Mouse (Mus musculus) adrenal gland, postnatal 4 days (tissue): ENCODE data around the gene Wnt1. TPM values are rescaled to one million over a fixed set of nuclear protein-coding genes. Genes with fewer than 3 reads are reported as not detected.
"Not testable (repeated sequence)": the region's sequence is repeated elsewhere in the genome, so short reads cannot be mapped to it uniquely, and the experiment has no call there.

ENCODE experiments used
- DNase-seq, 2 experiments: peaks; one replicate each; pipeline ENCODE4 v3.0.0; 2021 to 2022; ENCODE audit warnings: low spot score in 2 of 2, mixed read lengths in 2 of 2
- long read RNA-seq, 2 experiments: library from polyadenylated mRNA; stranded (forward); transcript quantifications; one replicate each; pipeline ENCODE4 v2.0.0; 2021
- total RNA-seq, 2 experiments: library from RNA; stranded (reverse); gene quantifications; 2 replicates each; pipeline ENCODE4 v1.2.3; 2021

Gene Wnt1
- total RNA-seq, result not detected
- long read RNA-seq, experiment 1, result 0 reads
- long read RNA-seq, experiment 2, result 0 reads

- no peak for DNase-seq
These were observed at the start of gene Wnt1 for GRCm38 (mm10) chr15:98789661-98790535. TSS of gene Wnt1 (plus strand) at chr15:98789857.

GRCm38 (mm10) chr15:98740219-98740618 lies 49.4 kb upstream of the Wnt1 start:
- DNase-seq, result no peak

GRCm38 (mm10) chr15:98742766-98743428 lies 46.8 kb upstream of the Wnt1 start:
- no peak for DNase-seq

GRCm38 (mm10) chr15:98743863-98744262 lies 45.8 kb upstream of the Wnt1 start:
- not testable (repeated sequence) for DNase-seq

- DNase-seq, result no peak
These were observed 43.2 kb upstream of the Wnt1 start for GRCm38 (mm10) chr15:98746344-98746965.

GRCm38 (mm10) chr15:98747296-98747695 lies 42.4 kb upstream of the Wnt1 start:
- DNase-seq, result no peak

- DNase-seq, result no peak
These were observed 40.6 kb upstream of the Wnt1 start for GRCm38 (mm10) chr15:98749093-98749492.

GRCm38 (mm10) chr15:98753021-98753423 lies 36.6 kb upstream of the Wnt1 start:
- no peak for DNase-seq

GRCm38 (mm10) chr15:98754125-98754524 lies 35.5 kb upstream of the Wnt1 start:
- DNase-seq, result no peak

GRCm38 (mm10) chr15:98762201-98762621 lies 27.4 kb upstream of the Wnt1 start:
- DNase-seq, result peak; percentile 41 to 71

- DNase-seq, result peak; percentile 92 to 94
These were observed 26.8 kb upstream of the Wnt1 start, which contains the start of gene Arf3 for GRCm38 (mm10) chr15:98762670-98763529. TSS of gene Arf3 (minus strand) at chr15:98763214.

GRCm38 (mm10) chr15:98765929-98766328 lies 23.7 kb upstream of the Wnt1 start:
- DNase-seq, result no peak

GRCm38 (mm10) chr15:98768259-98768658 lies 21.4 kb upstream of the Wnt1 start:
- no peak for DNase-seq

- no peak for DNase-seq
These were observed 17.7 kb upstream of the Wnt1 start for GRCm38 (mm10) chr15:98771813-98772425.

GRCm38 (mm10) chr15:98772511-98773211 lies 17.0 kb upstream of the Wnt1 start:
- no peak for DNase-seq

GRCm38 (mm10) chr15:98774096-98774495 lies 15.6 kb upstream of the Wnt1 start:
- DNase-seq, result no peak

- DNase-seq, result no peak
These were observed 14.1 kb upstream of the Wnt1 start for GRCm38 (mm10) chr15:98775533-98775932.

- DNase-seq, result no peak
These were observed 13.2 kb upstream of the Wnt1 start for GRCm38 (mm10) chr15:98776280-98777004.

GRCm38 (mm10) chr15:98777005-98777616 lies 12.5 kb upstream of the Wnt1 start:
- DNase-seq, result no peak
